Mouse (Mus musculus): ENCODE data around the gene Aldh6a1.

DNA sequence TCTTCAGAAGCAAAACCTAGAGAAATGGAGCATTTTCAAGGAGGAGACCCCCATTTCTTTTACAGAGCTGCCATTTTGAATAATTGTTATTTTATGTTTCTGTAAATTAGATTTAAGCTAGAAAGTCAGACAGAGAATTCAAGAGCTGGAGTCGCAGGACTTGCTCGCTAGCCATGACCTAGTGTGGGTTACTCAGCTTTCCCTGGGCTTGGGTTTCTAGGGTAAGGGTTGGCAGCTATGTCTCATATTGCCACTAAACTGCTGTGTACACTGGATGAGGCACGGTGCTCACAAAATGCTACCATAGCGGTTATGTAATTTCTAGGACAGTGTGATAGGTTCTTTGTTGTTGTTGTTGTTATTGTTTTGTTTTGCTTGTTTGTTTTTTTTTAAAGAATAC, 58.1 kb downstream of the Aldh6a1 start:
- no peak for TF ChIP-seq REST (IDR thresholded peaks at IDR 0.05; ENCODE audit: insufficient read depth, insufficient read length)
- no peak for TF ChIP-seq MAX (IDR thresholded peaks at IDR 0.05; ENCODE audit: low read depth)
- TF ChIP-seq POLR2A (IDR thresholded peaks at IDR 0.05; ENCODE audit: insufficient read length, low read depth), result no peak
- no peak for TF ChIP-seq MYOG (IDR thresholded peaks at IDR 0.05; ENCODE audit: control insufficient read depth in 1 of 3, insufficient read depth in 1 of 3, insufficient read length in 2 of 3, low read depth in 2 of 3)
- TF ChIP-seq TCF12 (IDR thresholded peaks at IDR 0.05; ENCODE audit: insufficient read depth, poor library complexity, severe bottlenecking), result no peak
- no peak for TF ChIP-seq E2F4 (IDR thresholded peaks at IDR 0.05; ENCODE audit: insufficient read depth)
